Mouse (Mus musculus) left cerebral cortex, adult 11 months (tissue): ENCODE measurements around the gene Rbms1.
"Not testable (repeated sequence)": the region's sequence is repeated elsewhere in the genome, so short reads cannot be mapped to it uniquely, and the experiment has no call there.

Source experiments
- DNase-seq: peaks from one replicate; pipeline ENCODE4 v3.0.0; 2022; ENCODE audit warnings: low spot score

The Rbms1 gene

GRCm38 (mm10) chr2:60845316-60845894 is 117.6 kb downstream of the Rbms1 start:
- DNase-seq: no peak

GRCm38 (mm10) chr2:60844259-60844658 is 118.7 kb downstream of the Rbms1 start:
- no peak for DNase-seq

GRCm38 (mm10) chr2:60843633-60844032 is 119.4 kb downstream of the Rbms1 start:
- no peak for DNase-seq

GRCm38 (mm10) chr2:60842976-60843375 is 120.0 kb downstream of the Rbms1 start:
- no peak for DNase-seq

GRCm38 (mm10) chr2:60840922-60841321 is 122.1 kb downstream of the Rbms1 start:
- DNase-seq: no peak

- DNase-seq: no peak
Measured at GRCm38 (mm10) chr2:60839498-60839897, 123.5 kb downstream of the Rbms1 start.

GRCm38 (mm10) chr2:60838856-60839255 is 124.1 kb downstream of the Rbms1 start:
- no peak for DNase-seq

- DNase-seq: no peak
Measured at GRCm38 (mm10) chr2:60837616-60838015, 125.4 kb downstream of the Rbms1 start.

- no peak for DNase-seq
Measured at GRCm38 (mm10) chr2:60836237-60836636, 126.8 kb downstream of the Rbms1 start.

GRCm38 (mm10) chr2:60834293-60834692 is 128.7 kb downstream of the Rbms1 start:
- DNase-seq: no peak

GRCm38 (mm10) chr2:60832254-60832653 is 130.7 kb downstream of the Rbms1 start:
- DNase-seq: no peak

GRCm38 (mm10) chr2:60830464-60830863 is 132.5 kb downstream of the Rbms1 start:
- not testable (repeated sequence) for DNase-seq

- no peak for DNase-seq
Measured at GRCm38 (mm10) chr2:60828908-60829462, 134.0 kb downstream of the Rbms1 start.

GRCm38 (mm10) chr2:60827152-60827428 is 135.9 kb downstream of the Rbms1 start:
- DNase-seq: no peak

- DNase-seq: no peak
Measured at GRCm38 (mm10) chr2:60826406-60827151, 136.4 kb downstream of the Rbms1 start.

GRCm38 (mm10) chr2:60825690-60826089 is 137.3 kb downstream of the Rbms1 start:
- no peak for DNase-seq

- no peak for DNase-seq
Measured at GRCm38 (mm10) chr2:60821635-60822034, 141.4 kb downstream of the Rbms1 start.

- DNase-seq: no peak
Measured at GRCm38 (mm10) chr2:60818632-60819031, 144.4 kb downstream of the Rbms1 start.

GRCm38 (mm10) chr2:60816307-60816706 is 146.7 kb downstream of the Rbms1 start:
- DNase-seq: no peak

GRCm38 (mm10) chr2:60814788-60815187 is 148.2 kb downstream of the Rbms1 start:
- no peak for DNase-seq

- no peak for DNase-seq
Measured at GRCm38 (mm10) chr2:60812949-60813348, 150.0 kb downstream of the Rbms1 start.

GRCm38 (mm10) chr2:60810617-60811016 is 152.4 kb downstream of the Rbms1 start:
- no peak for DNase-seq

- no peak for DNase-seq
Measured at GRCm38 (mm10) chr2:60809441-60809921, 153.5 kb downstream of the Rbms1 start.

GRCm38 (mm10) chr2:60808822-60809221 is 154.2 kb downstream of the Rbms1 start:
- no peak for DNase-seq
